Mouse (Mus musculus) ES-E14 (cell line): ENCODE results near the gene Mocs3. TPM values are rescaled to one million over a fixed set of nuclear protein-coding genes. Genes with fewer than 3 reads are reported as not detected.

Experiments used
- DNase-seq: peaks from one replicate; pipeline ENCODE4 v3.0.0-alpha.2; 2013; ENCODE audit warnings: low read depth, low spot score
- H3K27ac ChIP-seq: 2 replicates; pipeline ENCODE4 v1.5.1; 2012; ENCODE audit warnings: low read depth, mild to moderate bottlenecking, low read length, moderate library complexity, mixed read lengths; ENCODE audit not compliant: poor library complexity, insufficient read depth, severe bottlenecking
- H3K36me3 ChIP-seq: 2 replicates; pipeline ENCODE4 v1.6.1; 2012; ENCODE audit warnings: mild to moderate bottlenecking, low read length, moderate library complexity, mixed read lengths; ENCODE audit not compliant: control insufficient read depth, poor library complexity, insufficient read depth, severe bottlenecking
- H3K4me1 ChIP-seq, 2 experiments: fragments of 150-350 bp in 1 of 2; sonication (generic) in 1 of 2; 2 replicates each; pipeline ENCODE4 v1.6.1; 2012; ENCODE audit warnings: low read length in 2 of 2, mild to moderate bottlenecking in 1 of 2, mixed read lengths in 1 of 2; ENCODE audit not compliant: control insufficient read depth in 2 of 2, insufficient read depth in 2 of 2, poor library complexity in 1 of 2
- H3K4me3 ChIP-seq, 2 experiments: fragments of 150-350 bp in 1 of 2; sonication (generic) in 1 of 2; 2 replicates each; pipeline ENCODE4 v1.5.1; 2012; ENCODE audit warnings: low read length in 2 of 2, low read depth in 1 of 2, mild to moderate bottlenecking in 1 of 2, mixed read lengths in 1 of 2; ENCODE audit not compliant: insufficient read depth in 1 of 2, poor library complexity in 1 of 2, severe bottlenecking in 1 of 2
- H3K9ac ChIP-seq: 2 replicates; pipeline ENCODE4 v1.6.1; 2012; ENCODE audit warnings: low read depth, mild to moderate bottlenecking, low read length, mixed read lengths; ENCODE audit not compliant: poor library complexity, insufficient read depth, severe bottlenecking
- H3K9me3 ChIP-seq: fragments of 150-350 bp; sonication (generic); 2 replicates; pipeline ENCODE4 v1.6.1; 2012; ENCODE audit warnings: low read depth, mild to moderate bottlenecking, low read length; ENCODE audit not compliant: control insufficient read depth, insufficient read depth
- CHD2 ChIP-seq: IDR thresholded peaks from 2 replicates; pipeline ENCODE4 v1.6.1; 2014; ENCODE audit warnings: mild to moderate bottlenecking, low read depth, low read length, inconsistent platforms
- HCFC1 ChIP-seq: IDR thresholded peaks from 2 replicates; pipeline ENCODE4 v1.6.1; 2012; ENCODE audit warnings: low read length, inconsistent platforms, borderline replicate concordance; ENCODE audit not compliant: insufficient read depth
- MAFK ChIP-seq: IDR thresholded peaks from 2 replicates; pipeline ENCODE4 v1.6.1; 2014; ENCODE audit warnings: mild to moderate bottlenecking, low read depth, low read length, inconsistent platforms; ENCODE audit not compliant: insufficient read depth
- ZC3H11A ChIP-seq: IDR thresholded peaks from 2 replicates; pipeline ENCODE4 v1.6.1; 2012; ENCODE audit warnings: low read depth, mild to moderate bottlenecking, inconsistent platforms, low read length, borderline replicate concordance
- ZNF384 ChIP-seq: IDR thresholded peaks from 2 replicates; pipeline ENCODE4 v1.6.1; 2012; ENCODE audit warnings: low read depth, low read length, inconsistent platforms
- in situ Hi-C, 2 experiments: fragments of 600-800 bp; cut with MboI; formaldehyde crosslinking; loops; one replicate each; pipeline ENCODE4 v1.15.1; 2025; ENCODE audit warnings: low sequenced_read_pairs in 2 of 2, inconsistent platforms in 1 of 2; ENCODE audit not compliant: unreplicated experiment in 2 of 2
- total RNA-seq: library from RNA; depleted of rRNA; stranded (reverse); fragments of 300-350 nt; gene quantifications from 2 replicates; pipeline ENCODE4 v1.2.3, GENCODE M21; 2012

Mocs3 gene
- total RNA-seq, 1 experiment = 10.7 TPM

- Histone ChIP-seq H3K36me3 (no peaks in the 10 kb centered on the region), H3K9ac (peak overlapping the region; percentile 77; the same call in 1 of the 2 replicates), H3K9me3 (no peaks in the 10 kb centered on the region), H3K27ac (no peak overlapping the region), H3K4me3 (peak overlapping the region; percentile 49 to 60), H3K4me1 (peaks cover 0 to 7% of the 10 kb centered on the region in 2 experiments; a peak in 2 of 4 replicates)
- TF ChIP-seq ZNF384 = peak; percentile 15; the same call in 1 of the 2 replicates
- 0 out of 2 replicates have a peak, but pooled peaks have one; percentile 12 for TF ChIP-seq ZC3H11A
- no peak for TF ChIP-seq MAFK
- TF ChIP-seq HCFC1 = no peak
- TF ChIP-seq CHD2 = no peak
- DNase-seq = peak; percentile 98
- in situ Hi-C loops = loop anchor here in 1 of 2 experiments (10.0 to 25.0 kb wide), 3 partner anchors 192 to 635 kb away; no protein-coding TSS in a partner anchor
These were observed 22.3 kb downstream of the Mocs3 start for GRCm38 (mm10) chr2:168252639-168253292.

- Histone ChIP-seq H3K4me3 (no peak overlapping the region), H3K9ac (no peak overlapping the region), H3K9me3 (no peaks in the 10 kb centered on the region), H3K27ac (no peak overlapping the region), H3K36me3 (no peaks in the 10 kb centered on the region), H3K4me1 (peaks cover 0 to 7% of the 10 kb centered on the region in 2 experiments; a peak in 2 of 4 replicates)
- no peak for DNase-seq
- TF ChIP-seq CHD2 = no peak
- TF ChIP-seq ZC3H11A = no peak
- no peak for TF ChIP-seq ZNF384
- TF ChIP-seq MAFK = no peak
- no peak for TF ChIP-seq HCFC1
- in situ Hi-C loops = loop anchor here in 1 of 2 experiments (10.0 to 25.0 kb wide), 3 partner anchors 191 to 633 kb away; no protein-coding TSS in a partner anchor
These were observed 23.4 kb downstream of the Mocs3 start for GRCm38 (mm10) chr2:168253822-168254221.

GRCm38 (mm10) chr2:168256506-168256905 is 26.1 kb downstream of the Mocs3 start:
- in situ Hi-C loops = loop anchor here in 1 of 2 experiments (10.0 to 25.0 kb wide), 3 partner anchors 188 to 631 kb away; no protein-coding TSS in a partner anchor
- no peak for DNase-seq
- Histone ChIP-seq H3K9me3 (no peaks in the 10 kb centered on the region), H3K4me3 (no peak overlapping the region), H3K36me3 (no peaks in the 10 kb centered on the region), H3K9ac (no peak overlapping the region), H3K27ac (no peak overlapping the region), H3K4me1 (peaks cover 0 to 7% of the 10 kb centered on the region in 2 experiments; a peak in 2 of 4 replicates)
- no peak for TF ChIP-seq ZC3H11A
- TF ChIP-seq MAFK = no peak
- TF ChIP-seq ZNF384 = no peak
- no peak for TF ChIP-seq HCFC1
- no peak for TF ChIP-seq CHD2

GRCm38 (mm10) chr2:168257188-168257587 is 26.8 kb downstream of the Mocs3 start:
- Histone ChIP-seq H3K9me3 (no peaks in the 10 kb centered on the region), H3K36me3 (no peaks in the 10 kb centered on the region), H3K4me3 (no peak overlapping the region), H3K4me1 (peaks cover 0 to 9% of the 10 kb centered on the region in 2 experiments; a peak in 2 of 4 replicates), H3K9ac (no peak overlapping the region), H3K27ac (no peak overlapping the region)
- no peak for DNase-seq
- no peak for TF ChIP-seq CHD2
- TF ChIP-seq HCFC1 = no peak
- no peak for TF ChIP-seq MAFK
- in situ Hi-C loops = loop anchor here in 1 of 2 experiments (10.0 to 25.0 kb wide), 3 partner anchors 188 to 630 kb away; no protein-coding TSS in a partner anchor
